Mouse (Mus musculus): ENCODE measurements around the gene Foxb2.

- TF ChIP-seq POLR2A (IDR thresholded peaks at IDR 0.05; ENCODE audit: low read depth, low read length) (no peak), SIN3A (IDR thresholded peaks at IDR 0.05; ENCODE audit: low read length) (no peak), MAX (IDR thresholded peaks at IDR 0.05; ENCODE audit: low read length) (no peak), CTCF (conservative IDR thresholded peaks at IDR 0.05 in 1 of 2, IDR thresholded peaks at IDR 0.05 in 1 of 2; ENCODE audit: low read depth in 2 of 2, low read length in 2 of 2) (no peak), CHD2 (IDR thresholded peaks at IDR 0.05; ENCODE audit: low read length) (no peak), IRF4 (IDR thresholded peaks at IDR 0.05; ENCODE audit: low read depth, low read length) (no peak), EP300 (IDR thresholded peaks at IDR 0.05; ENCODE audit: low read length) (no peak), ZMIZ1 (IDR thresholded peaks at IDR 0.05; ENCODE audit: low read depth, low read length) (no peak), TBP (conservative IDR thresholded peaks at IDR 0.05; ENCODE audit: low read depth, low read length) (no peak), JUND (conservative IDR thresholded peaks at IDR 0.05; ENCODE audit: low read depth, low read length) (no peak), MAZ (IDR thresholded peaks at IDR 0.05; ENCODE audit: low read depth, low read length) (no peak)
Observed at GRCm38 (mm10) chr19:16872331-16873180, 1.0 kb downstream of the Foxb2 start.
